Mouse (Mus musculus) right cerebral cortex, postnatal 10 days (tissue): ENCODE measurements around the gene Pdgfb.
A peak's percentile ranks its signal among the peaks of the same experiment; 100 is the strongest.

Experiments
- DNase-seq, 2 experiments: peaks; one replicate each; pipeline ENCODE4 v3.0.0; 2021; ENCODE audit warnings: low spot score in 2 of 2

The Pdgfb gene

DNA sequence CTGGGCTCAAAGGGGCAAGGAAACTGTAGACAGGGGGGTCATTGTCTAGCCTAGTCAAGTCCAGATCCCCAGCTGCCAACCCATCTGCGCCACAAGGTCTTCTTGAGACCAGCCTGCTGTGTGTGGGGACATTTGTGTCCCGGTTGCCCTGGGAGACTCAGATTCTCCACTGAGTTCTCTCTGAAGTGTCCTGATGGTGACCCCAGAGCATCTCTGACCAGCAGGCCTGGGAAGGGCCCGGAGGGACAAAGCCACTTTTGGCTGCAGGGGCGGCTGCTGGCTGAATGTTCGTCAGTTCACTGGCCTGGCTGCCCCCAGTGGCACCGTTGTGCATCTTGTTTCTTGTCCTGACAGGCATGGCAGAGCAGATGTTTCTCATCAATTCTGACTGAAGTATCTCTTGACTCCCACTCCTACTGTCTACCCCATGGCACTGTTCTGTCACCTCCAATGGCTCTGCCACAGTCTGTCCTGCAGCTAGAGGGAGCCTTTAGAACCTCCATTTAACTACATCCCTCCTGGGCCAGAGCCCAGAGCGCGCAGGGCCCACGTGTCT, 53.3 kb downstream of the Pdgfb start:
- DNase-seq: peak; percentile 45 to 60

DNA sequence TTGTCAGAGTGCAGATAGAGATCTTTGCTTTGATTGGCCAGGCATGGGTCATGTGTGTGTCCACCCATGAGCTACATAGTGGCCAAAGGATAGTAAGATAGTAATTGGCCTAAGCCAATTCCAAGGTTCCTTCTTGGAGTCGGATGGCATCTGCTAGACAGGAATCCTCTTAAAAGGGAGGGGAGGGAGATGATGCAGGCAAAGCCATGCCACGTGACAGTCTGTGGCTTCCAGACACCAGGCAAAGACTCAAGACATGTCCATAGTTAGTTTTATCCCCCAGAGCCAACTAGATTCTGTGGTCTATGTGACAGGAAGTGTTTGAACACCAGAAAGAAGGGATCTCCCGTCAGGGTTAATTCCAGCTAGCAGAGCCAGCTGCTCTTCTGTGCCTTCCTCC, 56.4 kb downstream of the Pdgfb start:
- DNase-seq: no peak

- no peak for DNase-seq
These were observed 58.2 kb downstream of the Pdgfb start for GRCm38 (mm10) chr15:79956559-79956958.

DNA sequence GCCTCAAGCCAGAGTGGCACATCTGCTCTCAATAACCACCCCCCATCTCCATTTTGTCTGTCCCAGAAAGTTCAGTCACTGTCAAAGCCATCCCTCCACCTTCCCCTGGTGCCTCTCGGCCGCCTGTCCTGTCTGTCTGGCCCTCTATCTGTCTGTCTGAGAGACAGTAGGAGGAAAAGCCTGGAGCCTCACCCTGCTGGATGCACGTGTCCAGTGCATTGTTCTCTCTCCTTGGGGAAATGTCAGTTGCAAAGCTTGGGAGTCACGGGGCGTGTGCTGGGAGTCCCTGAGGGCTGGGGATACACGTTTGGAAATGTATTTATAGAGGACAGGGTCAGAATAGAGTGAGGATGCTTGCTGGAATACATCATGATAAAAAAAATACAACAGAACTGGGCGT, 61.3 kb downstream of the Pdgfb start:
- DNase-seq: no peak

- no peak for DNase-seq
These were observed 62.1 kb downstream of the Pdgfb start for GRCm38 (mm10) chr15:79952504-79953231.

DNA sequence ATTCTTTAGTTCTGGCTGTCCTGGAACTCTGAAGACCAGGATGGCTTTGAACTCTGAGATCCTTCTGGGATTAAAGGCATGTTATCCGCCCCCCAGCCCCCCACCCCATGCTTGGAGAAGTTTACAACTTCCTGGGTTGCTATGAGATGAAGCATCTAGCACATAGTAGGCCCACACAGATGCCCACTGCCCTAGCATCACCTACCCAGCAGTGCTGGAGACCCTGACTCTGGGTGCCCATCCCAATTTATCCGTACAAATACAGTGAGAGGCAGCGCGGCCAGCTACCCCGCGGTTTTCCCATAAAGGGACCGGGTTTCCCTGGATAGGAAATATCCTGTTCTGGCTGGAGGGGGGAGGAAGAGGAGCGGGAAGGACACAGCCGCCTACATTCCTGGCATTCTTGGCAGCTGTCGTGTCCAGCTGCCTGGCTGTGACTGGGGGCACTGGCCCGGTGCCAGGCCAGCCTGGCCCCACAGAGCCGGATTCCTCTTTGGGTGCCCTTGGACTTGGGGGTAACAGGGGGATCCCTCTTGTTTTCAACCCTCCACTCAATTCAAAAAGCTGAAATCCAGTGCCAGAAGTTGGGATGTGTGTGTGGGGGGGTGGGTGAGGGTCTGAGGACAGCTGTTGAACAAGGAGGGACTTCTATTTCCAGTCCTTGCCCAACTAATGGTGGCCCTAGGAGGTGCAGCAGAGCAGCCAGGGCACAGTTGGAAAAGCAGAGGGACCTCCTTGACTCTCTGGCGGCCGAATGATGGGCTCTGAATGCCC, 62.9 kb downstream of the Pdgfb start:
- DNase-seq: no peak

GRCm38 (mm10) chr15:79951226-79951625, 63.6 kb downstream of the Pdgfb start:
- DNase-seq: no peak

- peak; percentile 72 to 78 for DNase-seq
These were observed 64.3 kb downstream of the Pdgfb start for GRCm38 (mm10) chr15:79950250-79951025.

DNA sequence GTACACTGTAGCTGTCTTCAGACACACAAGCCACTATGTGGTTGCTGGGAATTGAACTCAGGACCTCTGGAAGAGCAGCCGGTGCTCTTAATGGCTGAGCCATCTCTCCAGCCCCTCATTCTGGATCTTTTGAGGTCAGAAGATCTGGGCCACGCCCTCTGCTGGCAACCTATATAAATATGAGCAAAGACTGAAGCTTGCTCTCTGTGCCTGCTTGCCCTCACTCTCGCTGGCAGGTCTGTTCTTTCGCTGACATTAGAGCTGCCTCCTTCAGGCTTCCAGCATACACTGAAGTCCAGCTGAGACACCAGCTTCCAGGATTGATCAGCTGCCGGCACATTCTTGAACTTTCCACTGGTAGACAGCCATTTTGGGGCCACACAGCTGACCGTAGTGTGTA, 67.1 kb downstream of the Pdgfb start:
- no peak for DNase-seq

- DNase-seq: no peak
These were observed 68.0 kb downstream of the Pdgfb start for GRCm38 (mm10) chr15:79946790-79947189.

- peak; percentile 87 to 93 for DNase-seq
These were observed 68.8 kb downstream of the Pdgfb start for GRCm38 (mm10) chr15:79946022-79946421.
